Mouse (Mus musculus) small intestine, adult 2 months (tissue): ENCODE data around the gene Gdnf. TPM values are rescaled to one million over a fixed set of nuclear protein-coding genes. Genes with fewer than 3 reads are reported as not detected.

Source experiments
- H3K27ac ChIP-seq: fragments of 200-500 bp; 2 replicates; pipeline ENCODE4 v1.5.1; 2012; ENCODE audit warnings: low read depth, low read length, control low read depth, inconsistent platforms; ENCODE audit not compliant: insufficient read depth
- H3K27me3 ChIP-seq: fragments of 200-500 bp; 2 replicates; pipeline ENCODE4 v1.6.1; 2012; ENCODE audit warnings: mild to moderate bottlenecking, moderate library complexity, low read length, inconsistent platforms; ENCODE audit not compliant: control insufficient read depth, insufficient read depth
- H3K36me3 ChIP-seq: fragments of 200-500 bp; 2 replicates; pipeline ENCODE4 v1.6.1; 2012; ENCODE audit warnings: mild to moderate bottlenecking, low read length, control low read depth, inconsistent platforms; ENCODE audit not compliant: control insufficient read depth, insufficient read depth
- H3K4me1 ChIP-seq: fragments of 200-500 bp; 2 replicates; pipeline ENCODE4 v1.6.1; 2012; ENCODE audit warnings: low read length, inconsistent platforms, mixed read lengths; ENCODE audit not compliant: control insufficient read depth, insufficient read depth, insufficient read length
- H3K4me3 ChIP-seq: fragments of 200-500 bp; 2 replicates; pipeline ENCODE4 v1.5.1; 2012; ENCODE audit warnings: low read depth, mild to moderate bottlenecking, control low read depth, inconsistent platforms, low read length, moderate library complexity
- CTCF ChIP-seq: fragments of 200-500 bp; IDR thresholded peaks from 2 replicates; pipeline ENCODE4 v1.5.1; 2012; ENCODE audit warnings: low read depth, mild to moderate bottlenecking, control low read depth, inconsistent platforms, low read length, moderate library complexity, mixed read lengths; ENCODE audit not compliant: insufficient replicate concordance, insufficient read length; ENCODE audit errors: extremely low read depth
- POLR2A ChIP-seq: fragments of 200-500 bp; IDR thresholded peaks from 2 replicates; pipeline ENCODE4 v1.6.1; 2012; ENCODE audit warnings: low read depth, mild to moderate bottlenecking, control low read depth, inconsistent platforms, low read length, moderate library complexity
- WGBS: fragments of 180-500 bp; shearing (Covaris S2); methylation state at CpG from one replicate; pipeline ENCODE4 v1.1.7; 2018; 5-methylcytosine and 5-hydroxymethylcytosine counted together
- polyA plus RNA-seq: library from polyadenylated mRNA; depleted of rRNA; stranded (reverse); fragments of >200 nt; gene quantifications from 2 replicates; pipeline ENCODE4 v1.2.3, GENCODE M21; 2012

The Gdnf gene
- polyA plus RNA-seq, 1 experiment = 1.1 TPM

DNA sequence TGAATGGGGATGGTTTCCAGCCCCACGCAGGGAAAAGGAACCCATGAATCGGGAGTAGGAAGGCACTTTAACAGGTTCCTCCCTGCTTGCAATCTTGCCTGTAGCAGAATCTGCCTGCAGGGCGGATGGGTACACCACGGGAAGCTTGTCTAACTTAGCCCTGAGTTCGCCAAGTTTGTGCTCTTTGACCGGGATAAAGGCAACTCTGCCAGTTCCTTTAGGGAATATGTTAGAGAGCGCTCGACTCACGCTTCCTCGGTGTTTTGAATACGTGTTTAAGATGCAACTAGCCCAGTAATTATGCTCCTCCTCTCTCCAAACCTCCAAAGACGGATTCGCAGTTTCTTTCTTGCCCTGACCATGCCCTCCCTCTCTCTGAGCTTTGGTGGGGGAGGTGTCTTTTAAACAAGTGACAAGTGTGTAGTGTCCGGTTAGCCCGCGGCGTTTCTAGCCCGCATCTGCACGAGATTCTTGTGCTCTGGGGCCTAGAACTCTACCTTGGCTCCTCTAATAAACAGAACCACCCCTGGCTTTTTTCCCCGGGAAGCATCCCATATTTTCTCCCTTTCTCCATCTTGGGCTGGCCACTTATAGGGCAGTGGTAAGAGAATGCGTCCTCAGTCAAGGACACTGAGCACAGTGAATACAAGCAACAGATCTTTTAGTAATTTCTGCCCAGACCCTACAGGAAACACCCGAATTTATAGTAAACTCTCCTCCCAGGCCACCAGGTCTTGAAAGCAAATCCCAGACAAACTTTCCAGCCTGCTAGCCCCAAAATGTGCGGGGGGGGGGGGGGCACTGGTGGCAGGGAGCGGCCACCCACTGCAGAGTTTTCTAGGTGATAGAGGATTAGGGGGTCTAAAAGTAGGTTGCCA is 1.4 kb downstream of the Gdnf start:
- H3K36me3 ChIP-seq = no peaks in the 10 kb centered on the region
- WGBS = 13% methylated on average over 24 of the region's 24 CpGs
- TF ChIP-seq POLR2A (no peak), CTCF (no peak)
- H3K4me3 ChIP-seq = peak overlapping the region; percentile 63
- H3K27ac ChIP-seq = 0 out of 2 replicates have a peak overlapping the region, but pooled peaks have one; percentile 8
- H3K27me3 ChIP-seq = peaks cover 55% of the 10 kb centered on the region
- 0 out of 2 replicates have a peak, but pooled peaks cover 3% of the 10 kb centered on the region for H3K4me1 ChIP-seq

DNA sequence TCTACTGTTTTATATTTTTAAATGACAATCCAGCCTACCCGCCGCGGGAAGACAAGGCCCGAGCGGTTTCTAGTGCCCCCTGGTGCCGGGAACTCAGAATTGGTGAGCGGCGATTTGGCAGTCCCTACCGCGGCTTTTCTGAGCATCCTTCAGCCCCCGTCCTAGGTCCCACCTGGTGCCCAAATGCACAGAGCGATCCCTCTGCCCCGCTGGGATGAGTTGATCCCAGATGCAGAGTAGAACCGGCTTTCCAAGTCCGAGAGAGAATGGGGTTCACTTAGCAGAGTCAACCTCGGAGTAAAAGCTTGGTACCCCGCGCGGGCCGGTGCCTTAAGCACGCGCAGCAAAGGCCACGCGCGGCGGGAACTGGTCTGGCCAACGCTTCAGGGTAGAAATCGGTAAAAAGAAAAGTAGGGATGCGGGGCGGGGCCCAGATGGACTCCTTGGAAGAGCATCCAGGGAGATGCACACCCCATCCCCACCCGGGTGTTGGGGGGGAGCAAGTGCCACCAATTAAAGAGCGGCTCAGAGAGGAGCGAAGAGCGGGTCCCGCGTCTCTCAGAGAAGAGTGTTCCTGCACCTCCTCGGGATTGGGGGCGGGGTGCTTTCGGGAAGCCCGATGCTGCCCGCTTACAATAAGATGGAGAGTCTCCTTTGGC is 2.4 kb downstream of the Gdnf start:
- Histone ChIP-seq H3K27ac (no peak overlapping the region), H3K4me1 (0 out of 2 replicates have a peak, but pooled peaks cover 3% of the 10 kb centered on the region), H3K36me3 (no peaks in the 10 kb centered on the region), H3K27me3 (peaks cover 55% of the 10 kb centered on the region), H3K4me3 (peak overlapping the region; percentile 58)
- TF ChIP-seq POLR2A = no peak
- peak; percentile 52; the same call in 1 of the 2 replicates for TF ChIP-seq CTCF
- 3% methylated on average over 41 of the region's 41 CpGs for WGBS

DNA sequence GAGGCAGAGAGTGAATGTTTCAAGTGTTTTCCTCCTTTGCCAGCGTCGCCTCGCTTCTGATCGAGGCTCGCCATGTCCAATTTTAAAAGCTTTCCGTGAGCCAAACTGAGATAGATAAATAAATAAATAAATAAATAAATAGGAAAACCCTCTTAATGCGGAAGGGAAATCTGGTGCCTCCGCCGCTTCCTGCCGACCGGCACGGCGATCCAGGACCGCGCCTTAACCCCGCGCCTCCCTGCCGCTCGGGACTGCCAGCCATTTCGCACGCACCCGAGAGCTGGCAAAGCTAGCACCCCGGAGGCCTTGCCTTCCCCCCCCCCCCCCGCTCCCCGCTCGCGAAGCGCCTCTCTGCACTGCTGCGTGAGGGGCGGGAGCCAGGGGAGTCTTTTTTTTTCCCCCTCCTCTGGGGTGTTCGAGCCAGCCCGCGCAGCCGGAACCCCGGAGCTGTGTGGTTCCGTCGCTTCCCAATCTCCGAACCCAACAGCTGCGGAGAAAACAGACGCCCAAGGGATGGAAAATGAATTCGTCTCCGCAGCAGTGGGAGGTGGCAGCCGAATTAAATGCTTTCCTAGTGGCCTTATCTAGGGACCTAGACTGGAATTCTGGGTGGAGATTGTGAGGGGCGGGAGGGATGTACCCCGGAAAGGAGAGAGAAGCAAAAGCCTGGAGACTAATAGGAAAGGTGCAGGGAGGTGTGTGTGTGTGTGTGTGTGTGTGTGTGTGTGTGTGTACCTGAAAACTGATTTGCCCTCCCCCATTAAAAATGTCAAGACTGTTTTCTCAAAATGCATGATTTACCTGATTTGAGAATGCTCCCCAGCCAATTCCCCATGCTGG is 3.1 kb downstream of the Gdnf start:
- TF ChIP-seq POLR2A (no peak), CTCF (no peak)
- Histone ChIP-seq H3K27ac (no peak overlapping the region), H3K36me3 (no peaks in the 10 kb centered on the region), H3K27me3 (peaks cover 55% of the 10 kb centered on the region), H3K4me3 (peak overlapping the region; percentile 58), H3K4me1 (0 out of 2 replicates have a peak, but pooled peaks cover 3% of the 10 kb centered on the region)
- 3% methylated on average over 44 of the region's 45 CpGs for WGBS

DNA sequence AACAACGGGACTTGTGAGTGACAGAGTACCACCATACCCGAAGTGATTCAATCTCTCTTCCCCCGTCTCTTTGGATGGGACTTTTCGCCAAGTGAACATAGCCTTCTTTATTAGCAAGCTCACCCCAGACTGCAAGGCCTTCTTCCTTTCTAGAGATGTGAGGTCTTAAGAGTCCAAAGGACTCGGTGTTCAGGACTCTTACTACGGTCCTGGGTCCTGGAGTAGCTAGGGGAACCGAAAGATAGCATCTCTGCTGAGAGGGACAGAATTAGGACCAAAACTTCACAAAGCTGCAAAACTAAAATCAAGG is 3.7 kb downstream of the Gdnf start:
- 20% methylated on average over 7 of the region's 7 CpGs for WGBS
- Histone ChIP-seq H3K4me1 (0 out of 2 replicates have a peak, but pooled peaks cover 3% of the 10 kb centered on the region), H3K27me3 (peaks cover 57% of the 10 kb centered on the region), H3K4me3 (no peak overlapping the region), H3K27ac (no peak overlapping the region), H3K36me3 (no peaks in the 10 kb centered on the region)
- no peak for TF ChIP-seq POLR2A
- TF ChIP-seq CTCF = no peak

DNA sequence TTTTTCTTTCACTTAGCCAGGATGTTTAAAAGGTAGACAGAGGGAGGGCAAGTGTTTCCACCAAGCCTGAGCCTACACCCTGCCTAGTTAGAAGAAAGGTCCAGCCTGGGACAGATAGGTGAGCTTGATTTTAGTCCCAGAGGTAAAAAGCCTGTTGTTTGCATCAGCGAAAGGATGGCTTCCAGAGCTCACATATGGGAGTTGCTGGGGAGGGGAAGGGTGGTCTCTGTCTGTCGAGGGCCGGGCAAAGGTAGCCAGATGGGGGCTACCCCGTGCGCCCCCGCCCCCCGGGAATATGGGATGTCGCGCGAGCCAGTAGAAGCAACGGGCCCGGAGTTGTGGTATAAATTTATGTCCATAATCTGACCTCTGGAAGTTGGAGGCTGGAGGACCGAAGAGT is 4.3 kb downstream of the Gdnf start:
- Histone ChIP-seq H3K36me3 (no peaks in the 10 kb centered on the region), H3K4me1 (0 out of 2 replicates have a peak, but pooled peaks cover 3% of the 10 kb centered on the region), H3K27ac (no peak overlapping the region), H3K27me3 (peaks cover 54% of the 10 kb centered on the region), H3K4me3 (peak overlapping the region; percentile 18; the same call in 1 of the 2 replicates)
- TF ChIP-seq CTCF = no peak
- no peak for TF ChIP-seq POLR2A
- 13% methylated on average over 13 of the region's 13 CpGs for WGBS

DNA sequence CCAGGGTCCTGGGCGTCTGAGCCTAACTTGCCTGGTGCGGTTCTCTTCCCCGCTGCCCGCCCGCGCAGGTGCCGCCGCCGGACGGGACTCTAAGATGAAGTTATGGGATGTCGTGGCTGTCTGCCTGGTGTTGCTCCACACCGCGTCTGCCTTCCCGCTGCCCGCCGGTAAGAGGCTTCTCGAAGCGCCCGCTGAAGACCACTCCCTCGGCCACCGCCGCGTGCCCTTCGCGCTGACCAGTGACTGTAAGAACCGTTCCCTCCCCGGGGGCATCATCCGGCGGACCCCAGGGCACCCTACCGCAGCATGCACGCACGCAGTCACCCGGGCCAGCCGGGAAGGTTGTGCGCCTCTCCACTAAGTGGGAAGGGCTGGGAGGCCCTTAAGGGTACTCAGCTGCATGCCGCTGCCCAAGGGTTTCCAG is 4.9 kb downstream of the Gdnf start:
- H3K27me3 ChIP-seq = peaks cover 50% of the 10 kb centered on the region
- 0 out of 2 replicates have a peak, but pooled peaks cover 3% of the 10 kb centered on the region for H3K4me1 ChIP-seq
- H3K4me3 ChIP-seq = peak overlapping the region; percentile 18; the same call in 1 of the 2 replicates
- no peak overlapping the region for H3K27ac ChIP-seq
- TF ChIP-seq CTCF (no peak), POLR2A (no peak)
- WGBS = 13% methylated on average over 36 of the region's 36 CpGs
- no peaks in the 10 kb centered on the region for H3K36me3 ChIP-seq
